Mouse (Mus musculus) neural tube, embryonic 11.5 days (tissue): Measurements from ENCODE around the gene Cd4. TPM values are rescaled to one million over a fixed set of nuclear protein-coding genes. Genes with fewer than 3 reads are reported as not detected.

Experiments used
- ATAC-seq: fragments of 200-750 bp; cut with Nextera tagmentation; 2 replicates; pipeline ENCODE4 v1.8.0; 2017; ENCODE audit warnings: moderate number of reproducible peaks, mild to moderate bottlenecking, moderate TSS enrichment, moderate library complexity; ENCODE audit not compliant: insufficient read depth, low FRiP score, low TSS enrichment
- DNase-seq: peaks from one replicate; pipeline ENCODE4 v3.0.0-alpha.2; 2015; ENCODE audit warnings: low spot score
- H3K27ac ChIP-seq: fragments of 300-500 bp; sonication (generic); 2 replicates; pipeline ENCODE4 v1.5.1; 2014; ENCODE audit warnings: low read depth, mild to moderate bottlenecking, low read length
- H3K27me3 ChIP-seq: fragments of 300-500 bp; sonication (generic); 2 replicates; pipeline ENCODE4 v1.6.1; 2014; ENCODE audit warnings: mild to moderate bottlenecking, low read length, mixed read lengths; ENCODE audit not compliant: control insufficient read depth, insufficient read depth
- H3K36me3 ChIP-seq: fragments of 300-500 bp; sonication (generic); 2 replicates; pipeline ENCODE4 v1.6.1; 2014; ENCODE audit warnings: mild to moderate bottlenecking, low read length, moderate library complexity, mixed read lengths; ENCODE audit not compliant: control insufficient read depth, insufficient read depth
- H3K4me1 ChIP-seq: fragments of 300-500 bp; sonication (generic); 2 replicates; pipeline ENCODE4 v1.6.1; 2014; ENCODE audit warnings: low read length, mixed read lengths; ENCODE audit not compliant: control insufficient read depth, insufficient read depth
- H3K4me2 ChIP-seq: fragments of 300-500 bp; sonication (generic); 2 replicates; pipeline ENCODE4 v1.6.1; 2014; ENCODE audit warnings: low read depth, mild to moderate bottlenecking, moderate library complexity
- H3K4me3 ChIP-seq: fragments of 300-500 bp; sonication (generic); 2 replicates; pipeline ENCODE4 v1.5.1; 2014; ENCODE audit warnings: low read depth, low read length
- H3K9ac ChIP-seq: fragments of 300-500 bp; sonication (generic); 2 replicates; pipeline ENCODE4 v1.6.1; 2014; ENCODE audit warnings: mild to moderate bottlenecking, low read length
- H3K9me3 ChIP-seq: fragments of 300-500 bp; sonication (generic); 2 replicates; pipeline ENCODE4 v1.6.1; 2016; ENCODE audit warnings: low read length; ENCODE audit not compliant: control insufficient read depth
- WGBS: fragments of 180-500 bp; shearing (Covaris S2); extraction: QIAGEN DNeasy Blood & Tissue Kit; methylation state at CpG from one replicate; pipeline ENCODE4 v1.1.7; 2014; 5-methylcytosine and 5-hydroxymethylcytosine counted together
- polyA plus RNA-seq: library from polyadenylated mRNA; unstranded; fragments of >200 nt; fragmentation: Nextera tagmentation; extraction: Ambion mirVana; gene quantifications from 2 replicates; pipeline ENCODE4 v1.2.1, GENCODE M21; 2014

Gene Cd4
- polyA plus RNA-seq, 1 experiment from 2014 or later, result not detected

- no peaks in the 10 kb centered on the region for H3K27me3 ChIP-seq
- no peaks in the 10 kb centered on the region for H3K36me3 ChIP-seq
- DNase-seq (no peak), ATAC-seq (no peak)
- H3K9me3 ChIP-seq, result no peaks in the 10 kb centered on the region
- H3K4me1 ChIP-seq, result peaks cover 23% of the 10 kb centered on the region
- H3K27ac ChIP-seq, result peak overlapping the region; percentile 55; the same call in 1 of the 2 replicates
- peak overlapping the region; percentile 70 for H3K9ac ChIP-seq
- H3K4me2 ChIP-seq, result peak overlapping the region; percentile 74
- 14% methylated on average over 8 of the region's 8 CpGs for WGBS
- peak overlapping the region; percentile 48 for H3K4me3 ChIP-seq
Observed at GRCm38 (mm10) chr6:124862406-124863124, 25.5 kb downstream of the Cd4 start.

GRCm38 (mm10) chr6:124861802-124862201 lies 26.2 kb downstream of the Cd4 start:
- Histone ChIP-seq H3K36me3 (no peaks in the 10 kb centered on the region), H3K9ac (no peak overlapping the region; the same call in 1 of the 2 replicates), H3K4me1 (peaks cover 23% of the 10 kb centered on the region), H3K4me3 (no peak overlapping the region), H3K4me2 (no peak overlapping the region; the same call in 1 of the 2 replicates), H3K27me3 (no peaks in the 10 kb centered on the region), H3K27ac (no peak overlapping the region), H3K9me3 (no peaks in the 10 kb centered on the region)
- no peak for ATAC-seq
- no peak for DNase-seq
- WGBS, result 32% methylated on average over 3 of the region's 3 CpGs

GRCm38 (mm10) chr6:124861266-124861665 lies 26.8 kb downstream of the Cd4 start:
- H3K27ac ChIP-seq, result no peak overlapping the region
- H3K4me1 ChIP-seq, result peaks cover 25% of the 10 kb centered on the region

GRCm38 (mm10) chr6:124860511-124860910 lies 27.5 kb downstream of the Cd4 start:
- Histone ChIP-seq H3K4me3 (no peak overlapping the region), H3K9me3 (no peaks in the 10 kb centered on the region), H3K4me2 (no peak overlapping the region), H3K9ac (no peak overlapping the region), H3K36me3 (no peaks in the 10 kb centered on the region), H3K27ac (no peak overlapping the region), H3K27me3 (no peaks in the 10 kb centered on the region), H3K4me1 (peaks cover 25% of the 10 kb centered on the region)
- WGBS, result 90% methylated on average over 9 of the region's 9 CpGs
- no peak for ATAC-seq
- DNase-seq, result no peak

More at GRCm38 (mm10) chr6:124861266-124861665, 26.8 kb downstream of the Cd4 start:
- Histone ChIP-seq H3K36me3 (no peaks in the 10 kb centered on the region), H3K4me3 (no peak overlapping the region), H3K9me3 (no peaks in the 10 kb centered on the region), H3K4me2 (no peak overlapping the region), H3K27me3 (no peaks in the 10 kb centered on the region), H3K9ac (no peak overlapping the region)
- no peak for ATAC-seq
- no peak for DNase-seq
- WGBS, result 83% methylated on average over 19 of the region's 19 CpGs

- WGBS, result 8% methylated on average over 12 of the region's 12 CpGs
- 0 out of 2 replicates have a peak overlapping the region, but pooled peaks have one; percentile 20 for H3K27ac ChIP-seq
Observed at GRCm38 (mm10) chr6:124859725-124860124, 28.3 kb downstream of the Cd4 start.

GRCm38 (mm10) chr6:124858561-124859318 lies 29.3 kb downstream of the Cd4 start:
- DNase-seq, result no peak
- 71% methylated on average over 28 of the region's 28 CpGs for WGBS
- no peak for ATAC-seq
- no peak overlapping the region for H3K27ac ChIP-seq
- H3K36me3 ChIP-seq, result no peaks in the 10 kb centered on the region; the same call in 1 of the 2 replicates
- no peak overlapping the region for H3K4me3 ChIP-seq
- H3K4me2 ChIP-seq, result no peak overlapping the region; the same call in 1 of the 2 replicates
- no peaks in the 10 kb centered on the region for H3K27me3 ChIP-seq
- H3K4me1 ChIP-seq, result peaks cover 25% of the 10 kb centered on the region
- no peak overlapping the region for H3K9ac ChIP-seq
- no peaks in the 10 kb centered on the region for H3K9me3 ChIP-seq

More at GRCm38 (mm10) chr6:124859725-124860124, 28.3 kb downstream of the Cd4 start:
- Histone ChIP-seq H3K36me3 (no peaks in the 10 kb centered on the region), H3K4me3 (no peak overlapping the region), H3K4me1 (peaks cover 25% of the 10 kb centered on the region), H3K4me2 (no peak overlapping the region), H3K9ac (peak overlapping the region; percentile 32), H3K27me3 (no peaks in the 10 kb centered on the region), H3K9me3 (no peaks in the 10 kb centered on the region)
- DNase-seq, result peak; percentile 88
- peak; percentile 4; the same call in 1 of the 2 replicates for ATAC-seq

- H3K4me2 ChIP-seq, result peak overlapping the region; percentile 75
- peak overlapping the region; percentile 78 for H3K4me3 ChIP-seq
- no peaks in the 10 kb centered on the region for H3K27me3 ChIP-seq
- H3K4me1 ChIP-seq, result peaks cover 21% of the 10 kb centered on the region
- WGBS, result 23% methylated on average over 26 of the region's 26 CpGs
- H3K36me3 ChIP-seq, result no peaks in the 10 kb centered on the region; the same call in 1 of the 2 replicates
- ATAC-seq (no peak), DNase-seq (no peak)
- no peaks in the 10 kb centered on the region for H3K9me3 ChIP-seq
- peak overlapping the region; percentile 96 for H3K9ac ChIP-seq
- peak overlapping the region; percentile 95; the same call in 1 of the 2 replicates for H3K27ac ChIP-seq
Observed at GRCm38 (mm10) chr6:124857840-124858530, 30.0 kb downstream of the Cd4 start.
